ENCODE assay signal across 16 mouse cellular contexts in the genomic region with DNA sequence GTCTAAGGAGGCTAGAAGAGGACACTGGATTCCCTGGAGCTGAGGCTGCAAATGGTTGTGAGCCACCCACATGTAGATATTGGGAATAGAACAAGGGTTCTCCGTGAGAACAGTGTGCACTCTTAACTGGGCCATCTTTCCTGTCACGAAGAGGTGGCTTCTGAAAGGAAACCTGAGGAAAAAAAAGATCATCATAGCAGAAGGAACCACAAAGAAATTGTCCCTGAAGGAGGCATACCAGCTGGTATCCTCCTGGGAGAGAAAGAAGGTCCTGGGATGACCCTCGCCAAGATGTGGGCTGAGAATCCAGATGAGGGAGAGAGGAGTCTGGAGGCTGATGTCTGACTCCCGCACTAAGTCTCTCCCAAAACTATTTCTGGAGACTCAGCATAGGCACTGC. TPM values are rescaled to one million over a fixed set of nuclear protein-coding genes. Genes with fewer than 3 reads are reported as not detected.
"Had no signal": no experiment of that assay in that cellular context is flagged by ENCODE, and none has a peak within 500 bp of the region (broad histone marks: within the 10 kb centered on the region; RNA-seq: fewer than 3 reads in every experiment).

No protein-coding gene starts in this region.

- DNase-seq: liver, postnatal 0 days; lung, adult 2 months; lung, postnatal 14 days; lung, postnatal 36 days; thymus, adult 2 months; thymus, postnatal 25 days; thymus, postnatal 4 days had no signal

- H3K4me3 ChIP-seq: lung, embryonic 15.5 days; megakaryocyte, embryonic 14.5 days; midbrain, embryonic 13.5 days; midbrain, embryonic 15.5 days; neural tube, embryonic 12.5 days; stomach, embryonic 15.5 days had no signal

- H3K27ac ChIP-seq: lung, embryonic 15.5 days; macrophage; midbrain, embryonic 13.5 days; midbrain, embryonic 15.5 days; neural tube, embryonic 12.5 days; stomach, embryonic 15.5 days; stomach, postnatal 0 days had no signal

RNA-seq across cellular contexts. Expression of a gene that starts 4.4 kb away (rescaled TPM):
- total RNA-seq: neutrophil, adult 5-6 weeks had no signal
- polyA plus RNA-seq: macrophage had no signal
